Mouse (Mus musculus): ENCODE measurements around the gene Ctnnd2. TPM values are rescaled to one million over a fixed set of nuclear protein-coding genes. Genes with fewer than 3 reads are reported as not detected.
A peak's percentile ranks its signal among the peaks of the same experiment; 100 is the strongest.
"Not testable (repeated sequence)": the region's sequence is repeated elsewhere in the genome, so short reads cannot be mapped to it uniquely, and the experiment has no call there.

Ctnnd2 gene
- total RNA-seq (2021), result 100 to 1,000 TPM; 220 to 250 TPM
- long read RNA-seq, experiment 1, full-length matches to known transcripts, result 40 of 140 reads
- long read RNA-seq, experiment 1, partial matches to known transcripts, result 86 of 140 reads
- long read RNA-seq, experiment 1, other reads (novel, unspliced or antisense), result 14 of 140 reads
- long read RNA-seq, experiment 2, full-length matches to known transcripts, result 43 of 153 reads
- long read RNA-seq, experiment 2, partial matches to known transcripts, result 91 of 153 reads
- long read RNA-seq, experiment 2, other reads (novel, unspliced or antisense), result 19 of 153 reads

GRCm38 (mm10) chr15:30172391-30173281 is at the start of gene Ctnnd2:
TSS of gene Ctnnd2 (plus strand) at chr15:30172593.
- DNase-seq (ENCODE audit: low spot score in 2 of 2), result peak; percentile 84 to 85

DNA sequence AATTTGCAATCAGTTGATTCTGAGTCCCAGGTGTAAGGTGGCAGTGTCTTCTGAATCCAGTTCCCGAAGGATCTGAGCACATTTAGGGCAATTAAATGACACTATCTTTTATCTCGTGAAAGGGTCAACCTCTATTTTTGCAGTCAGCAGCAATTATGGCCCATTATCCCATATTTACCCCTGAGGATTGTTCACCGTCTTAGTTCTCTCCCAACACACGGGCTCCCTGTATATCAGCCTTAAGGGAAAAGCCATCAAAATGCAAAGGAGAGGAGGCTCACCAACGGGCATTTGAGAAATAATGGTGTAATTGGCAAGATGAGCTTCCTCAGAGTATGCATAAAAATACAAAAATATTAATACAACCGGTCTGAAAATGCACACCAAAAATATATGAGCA is 41.7 kb upstream of the Ctnnd2 start:
- DNase-seq (ENCODE audit: low spot score in 2 of 2), result no peak

- not testable (repeated sequence) for DNase-seq (ENCODE audit: low spot score in 2 of 2)
These were observed 32.8 kb upstream of the Ctnnd2 start for GRCm38 (mm10) chr15:30139626-30140025.

GRCm38 (mm10) chr15:30145413-30145812 is 27.0 kb upstream of the Ctnnd2 start:
- no peak for DNase-seq (ENCODE audit: low spot score in 2 of 2)

- no peak for DNase-seq (ENCODE audit: low spot score in 2 of 2)
These were observed 20.2 kb upstream of the Ctnnd2 start for GRCm38 (mm10) chr15:30152176-30152575.

GRCm38 (mm10) chr15:30157975-30158374 is 14.4 kb upstream of the Ctnnd2 start:
- no peak for DNase-seq (ENCODE audit: low spot score in 2 of 2)

GRCm38 (mm10) chr15:30170031-30170430 is 2.4 kb upstream of the Ctnnd2 start:
- peak in 1 of 2 experiments; percentile 53 for DNase-seq (ENCODE audit: low spot score in 2 of 2)

GRCm38 (mm10) chr15:30171493-30172195 is 749 bp upstream of the Ctnnd2 start:
- no peak for DNase-seq (ENCODE audit: low spot score in 2 of 2)

DNA sequence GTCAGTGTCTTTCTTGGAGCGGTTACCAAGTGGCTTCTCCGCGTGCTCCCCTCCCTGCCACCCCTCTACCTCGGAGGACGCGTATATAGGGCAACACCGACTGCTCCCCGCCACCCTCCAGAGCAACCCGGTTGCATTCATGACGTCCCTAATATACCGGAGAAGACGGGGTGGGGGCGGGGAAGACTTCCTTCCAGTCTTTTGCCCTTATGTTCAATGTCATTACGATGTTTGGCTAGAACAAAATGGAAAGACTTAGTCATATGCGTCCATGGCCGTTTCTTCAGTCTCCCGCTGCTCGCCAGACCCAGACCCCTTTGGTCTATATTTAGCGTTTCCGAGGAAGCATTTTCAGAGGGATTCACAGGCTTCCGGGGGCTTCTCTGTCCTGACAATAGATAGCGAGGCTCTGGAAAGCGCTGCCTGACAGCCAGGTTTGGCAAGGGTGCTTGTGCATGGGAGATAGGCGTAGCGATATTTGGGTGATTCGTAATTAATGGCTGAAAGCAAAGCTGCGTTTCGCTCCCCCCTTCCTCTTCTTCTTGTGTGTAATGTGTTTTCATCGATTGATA is 1.1 kb downstream of the Ctnnd2 start:
- peak; percentile 55 for DNase-seq (ENCODE audit: low spot score in 2 of 2)

DNA sequence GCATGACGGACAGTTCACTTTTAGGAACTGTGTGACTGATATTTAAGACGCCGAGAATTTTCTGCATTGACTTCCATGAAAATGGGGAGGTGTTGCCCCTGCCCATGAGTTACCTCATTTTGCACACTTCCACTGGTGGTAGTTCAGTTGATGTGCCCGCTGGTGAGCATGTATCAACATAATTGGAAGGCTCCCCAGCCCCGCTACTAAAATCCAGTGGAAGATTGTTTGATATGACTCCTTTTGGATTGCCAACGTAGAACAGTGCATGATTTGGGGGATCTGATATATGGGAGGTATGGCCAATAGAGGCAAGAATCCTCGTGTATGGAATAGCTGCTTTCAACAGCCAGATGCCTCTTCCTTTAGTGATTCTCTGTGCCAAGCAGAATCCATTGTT is 1.9 kb downstream of the Ctnnd2 start:
- DNase-seq (ENCODE audit: low spot score in 2 of 2), result no peak

GRCm38 (mm10) chr15:30184020-30184419 is 11.6 kb downstream of the Ctnnd2 start:
- no peak for DNase-seq (ENCODE audit: low spot score in 2 of 2)

- DNase-seq (ENCODE audit: low spot score in 2 of 2), result no peak
These were observed 18.5 kb downstream of the Ctnnd2 start for GRCm38 (mm10) chr15:30190872-30191271.

GRCm38 (mm10) chr15:30191931-30192668 is 19.7 kb downstream of the Ctnnd2 start:
- DNase-seq (ENCODE audit: low spot score in 2 of 2), result peak; percentile 65 to 82

DNA sequence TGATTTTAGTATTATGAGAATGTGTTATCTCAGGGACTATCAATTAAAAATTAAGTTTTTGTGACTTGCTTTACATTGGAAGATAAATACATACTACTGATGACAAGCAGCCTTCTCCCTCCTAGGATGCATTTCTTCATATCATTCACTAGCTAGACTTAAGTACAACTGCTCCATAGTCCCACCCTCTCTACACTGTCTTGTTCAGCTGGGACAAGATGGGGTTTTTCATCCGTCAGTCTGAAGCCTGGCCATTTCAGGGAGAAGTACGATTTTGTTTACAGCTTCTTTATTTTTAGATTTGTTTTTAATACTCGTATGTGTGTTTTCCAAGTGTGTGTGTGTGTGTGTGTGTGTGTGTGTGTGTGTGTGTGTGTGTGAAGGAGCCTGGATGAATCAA is 26.0 kb downstream of the Ctnnd2 start:
- DNase-seq (ENCODE audit: low spot score in 2 of 2), result no peak

DNA sequence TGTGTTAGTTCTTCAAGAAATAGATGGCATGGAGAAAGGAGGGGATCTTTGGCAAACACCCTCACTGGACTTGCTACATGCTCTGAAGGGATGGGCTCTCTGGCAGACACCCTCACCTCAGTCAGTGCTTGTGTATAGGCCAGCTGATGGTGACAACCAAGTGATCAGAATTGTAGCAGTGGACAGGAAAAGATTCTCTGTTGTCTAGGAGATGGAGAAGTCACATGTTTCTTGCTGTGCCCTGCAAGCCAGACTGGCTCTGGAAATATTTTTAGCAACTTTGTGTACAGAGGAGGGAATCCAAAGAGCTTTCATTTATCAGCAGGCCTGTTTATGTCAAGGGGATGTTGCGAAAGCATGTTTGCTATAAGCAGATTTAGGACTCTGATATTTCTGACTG is 27.4 kb downstream of the Ctnnd2 start:
- no peak for DNase-seq (ENCODE audit: low spot score in 2 of 2)

DNA sequence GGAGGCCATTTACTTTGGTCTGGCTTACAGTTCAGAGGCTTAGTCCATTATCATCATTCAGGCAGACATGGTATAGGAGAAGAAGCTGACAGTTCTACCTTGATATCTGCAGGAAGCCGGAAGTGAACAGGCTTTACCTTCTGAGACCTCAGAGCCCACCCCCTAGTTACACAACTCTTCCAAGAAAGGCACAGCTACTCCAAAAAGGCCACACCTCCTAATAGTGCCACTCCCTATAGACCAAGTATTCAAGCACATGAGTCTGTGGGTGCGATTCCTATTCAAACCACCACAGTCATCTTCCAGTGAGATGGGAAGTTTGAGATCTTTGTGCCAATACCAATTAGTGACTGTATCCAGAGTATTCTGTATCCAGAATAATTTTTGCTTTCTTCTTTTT is 28.8 kb downstream of the Ctnnd2 start:
- no peak for DNase-seq (ENCODE audit: low spot score in 2 of 2)

- DNase-seq (ENCODE audit: low spot score in 2 of 2), result no peak
These were observed 29.2 kb downstream of the Ctnnd2 start for GRCm38 (mm10) chr15:30201617-30202016.

DNA sequence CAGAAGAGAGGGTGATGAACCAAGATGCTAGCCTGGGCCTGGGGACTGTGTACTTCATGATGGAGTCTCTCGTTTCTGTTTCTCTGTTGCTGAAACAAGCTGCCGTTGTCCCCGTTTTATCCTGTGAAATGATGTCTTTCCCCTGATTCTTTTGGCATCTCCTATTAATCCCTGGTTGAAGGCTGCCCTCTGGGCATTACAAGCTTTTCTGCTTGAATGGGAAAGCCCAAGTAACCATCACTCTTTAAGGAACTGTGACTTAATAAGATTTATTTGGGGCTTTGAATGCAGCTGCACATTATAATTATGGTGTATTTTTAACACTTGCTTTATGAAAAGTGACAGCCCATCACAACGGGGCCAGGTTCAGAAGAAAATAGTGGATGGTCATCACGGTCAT is 40.4 kb downstream of the Ctnnd2 start:
- no peak for DNase-seq (ENCODE audit: low spot score in 2 of 2)

DNA sequence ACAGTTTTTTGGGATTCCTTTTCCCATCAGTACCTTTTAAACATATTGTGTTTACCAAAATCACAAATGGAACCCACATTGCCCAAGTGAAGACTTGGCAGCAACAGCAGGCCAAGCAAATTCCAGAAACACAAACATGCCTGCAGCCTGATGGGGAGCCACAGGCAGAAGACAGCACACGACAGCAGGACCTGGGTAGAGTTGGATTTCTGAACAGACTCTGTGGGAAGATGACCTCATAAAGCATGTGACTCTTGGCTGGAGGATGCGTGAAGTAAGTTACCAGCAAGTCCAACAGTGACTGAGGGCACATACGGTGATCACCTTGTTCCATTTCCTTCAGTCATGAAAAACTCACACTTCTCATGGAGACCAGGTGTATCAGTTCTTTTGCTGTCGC is 43.5 kb downstream of the Ctnnd2 start:
- DNase-seq (ENCODE audit: low spot score in 2 of 2), result peak; percentile 28 to 65

DNA sequence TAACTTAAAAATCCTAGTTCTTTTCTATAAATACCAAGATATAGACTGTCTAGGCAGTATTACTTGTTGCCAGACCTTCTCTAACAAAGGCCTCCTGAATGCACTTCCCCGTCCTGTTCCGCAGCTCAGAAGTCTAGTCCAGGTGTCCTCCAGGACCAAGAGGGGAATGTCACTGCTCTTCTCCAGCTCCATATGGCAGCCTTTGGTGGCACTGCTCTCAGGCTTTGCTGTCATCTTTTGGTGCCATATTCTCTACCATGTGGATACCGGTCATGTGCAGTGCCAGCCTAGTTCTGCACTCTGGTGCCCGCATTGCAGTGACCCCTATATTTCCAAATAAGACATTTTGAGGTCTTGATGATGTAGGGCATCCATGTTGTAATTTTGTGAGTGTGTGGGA is 56.7 kb downstream of the Ctnnd2 start:
- no peak for DNase-seq (ENCODE audit: low spot score in 2 of 2)
